Mouse (Mus musculus): ENCODE data around the gene Itga1.

DNA sequence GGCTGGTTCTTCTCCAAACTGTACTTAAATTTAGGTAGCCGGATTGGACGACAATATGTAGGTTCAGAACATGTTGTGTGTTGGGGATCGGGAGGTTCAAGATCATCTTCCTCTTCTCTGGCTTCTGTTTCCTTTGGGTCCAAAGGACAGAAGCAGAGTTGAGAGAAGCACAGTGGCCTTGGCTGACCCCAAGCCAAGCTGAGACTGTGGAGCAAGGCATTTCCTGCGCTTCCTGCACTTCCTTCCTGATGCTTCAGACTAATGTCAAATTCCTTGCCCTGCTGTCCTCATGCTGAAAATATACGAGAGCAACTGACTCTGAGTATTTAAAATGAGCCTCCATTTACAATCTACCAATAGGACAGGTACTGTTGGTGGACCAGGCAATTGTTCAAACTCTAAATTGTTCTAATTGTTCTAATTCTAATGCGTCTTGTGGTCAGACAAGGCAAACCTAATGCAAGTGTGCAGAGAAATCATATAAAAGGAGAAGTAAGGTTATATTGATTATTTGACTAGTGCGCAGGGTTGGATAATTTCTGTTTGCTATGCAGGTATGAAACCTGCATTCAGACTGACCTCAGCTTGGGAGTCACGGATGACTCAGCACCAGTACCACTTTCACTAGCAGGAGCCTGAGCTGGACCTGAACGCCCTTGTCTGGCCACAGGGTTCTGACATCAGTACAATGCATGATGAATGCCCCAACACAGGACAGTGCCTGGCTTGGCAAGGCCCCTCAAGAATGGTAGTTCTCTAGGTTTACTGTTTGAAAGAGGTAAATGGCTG lies 24.2 kb downstream of the Itga1 start:
- TF ChIP-seq CTCF (IDR thresholded peaks at IDR 0.05; ENCODE audit: extremely low read depth, insufficient read length, insufficient replicate concordance, low read depth, low read length) (no peak), POLR2A (IDR thresholded peaks at IDR 0.05; ENCODE audit: low read depth, low read length) (no peak)
